Mouse (Mus musculus): ENCODE data around the gene Cd59b.
A peak's percentile ranks its signal among the peaks of the same experiment; 100 is the strongest.

The Cd59b gene

DNA sequence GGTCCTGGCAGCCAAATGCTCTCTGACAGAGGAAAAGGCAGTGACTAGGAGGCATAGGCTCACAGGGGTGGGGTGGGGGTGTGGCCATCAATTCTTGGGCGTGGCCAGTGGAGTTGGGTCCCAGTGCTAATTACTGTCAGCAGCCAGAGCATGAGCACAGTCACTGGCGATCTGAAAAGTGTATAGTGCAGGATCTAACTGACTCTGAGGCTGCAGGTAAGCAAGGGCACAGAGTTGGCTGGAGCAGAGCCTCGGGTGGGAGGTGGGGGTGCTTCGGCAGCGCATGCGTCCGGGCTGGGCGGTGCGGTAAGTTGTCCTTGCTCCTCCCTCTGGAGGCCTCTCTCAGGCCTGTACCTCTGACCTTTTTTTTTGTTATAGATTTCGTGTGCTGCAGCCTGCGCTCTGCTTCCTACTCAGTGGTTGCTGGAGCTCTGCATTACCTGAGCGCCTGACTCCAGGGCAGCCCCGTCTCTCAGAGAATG is at the start of gene Cd59b:
Gene Cd59b, plus strand, starts transcription at position 146 of the 482 bp plus-strand sequence.
- peak; percentile 25 to 29 for DNase-seq

GRCm38 (mm10) chr2:104023096-104023495 is 46.6 kb upstream of the Cd59b start:
- no peak for DNase-seq

DNA sequence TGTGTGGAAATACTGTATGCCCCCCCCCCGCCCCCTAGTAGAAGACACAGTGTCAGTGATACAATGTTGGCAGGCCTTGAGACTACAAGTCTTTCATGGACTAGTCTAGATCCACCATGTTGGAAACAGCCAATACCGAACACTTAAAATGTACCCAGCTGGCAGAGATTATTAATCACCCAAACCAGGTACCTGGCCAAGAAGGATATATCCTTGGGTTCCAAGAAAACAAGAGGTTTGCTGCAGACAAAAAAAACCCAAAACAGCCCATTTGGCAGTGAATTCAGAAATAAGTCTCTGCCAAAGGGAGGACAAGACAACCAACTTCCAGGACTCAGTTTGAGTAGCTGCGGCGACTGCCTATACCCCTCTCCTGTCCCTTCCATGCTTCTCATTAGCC is 45.0 kb upstream of the Cd59b start:
- DNase-seq: no peak

DNA sequence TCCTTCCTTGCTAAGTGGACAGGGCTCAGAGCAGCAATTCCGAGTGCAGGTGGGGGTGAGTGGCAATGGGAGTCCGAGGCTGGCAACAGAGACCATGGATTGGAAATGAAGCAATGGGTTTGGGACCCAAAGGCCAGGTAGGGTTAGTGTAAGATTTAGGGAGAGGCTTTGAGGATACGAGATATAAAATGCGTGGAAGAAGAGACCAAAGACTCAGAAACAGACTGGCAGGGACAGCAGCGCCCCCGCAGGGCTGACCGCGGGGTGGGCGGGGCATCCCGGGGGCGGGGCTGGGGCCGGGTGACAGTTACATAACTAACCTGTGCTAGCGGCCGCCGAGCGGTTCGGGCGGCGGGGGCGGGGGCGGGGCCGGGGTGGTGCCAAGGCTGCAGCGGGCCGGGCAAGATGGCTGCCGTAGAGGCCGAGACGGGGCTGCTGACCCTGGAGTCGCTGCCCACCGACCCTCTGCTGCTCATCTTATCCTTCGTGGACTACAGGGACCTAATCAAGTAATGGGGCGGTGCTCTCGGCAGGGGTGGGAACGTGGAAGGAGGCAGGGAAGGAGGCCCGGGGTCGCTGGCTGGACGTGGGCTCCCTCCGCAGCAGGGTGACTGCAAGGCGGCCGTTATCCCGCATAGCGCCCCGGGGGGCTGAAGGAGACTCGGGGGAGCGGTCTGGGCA is 42.1 kb upstream of the Cd59b start, which contains the start of gene Fbxo3:
Gene Fbxo3, plus strand, starts transcription at position 264 of the 681 bp plus-strand sequence.
- peak; percentile 84 for DNase-seq

DNA sequence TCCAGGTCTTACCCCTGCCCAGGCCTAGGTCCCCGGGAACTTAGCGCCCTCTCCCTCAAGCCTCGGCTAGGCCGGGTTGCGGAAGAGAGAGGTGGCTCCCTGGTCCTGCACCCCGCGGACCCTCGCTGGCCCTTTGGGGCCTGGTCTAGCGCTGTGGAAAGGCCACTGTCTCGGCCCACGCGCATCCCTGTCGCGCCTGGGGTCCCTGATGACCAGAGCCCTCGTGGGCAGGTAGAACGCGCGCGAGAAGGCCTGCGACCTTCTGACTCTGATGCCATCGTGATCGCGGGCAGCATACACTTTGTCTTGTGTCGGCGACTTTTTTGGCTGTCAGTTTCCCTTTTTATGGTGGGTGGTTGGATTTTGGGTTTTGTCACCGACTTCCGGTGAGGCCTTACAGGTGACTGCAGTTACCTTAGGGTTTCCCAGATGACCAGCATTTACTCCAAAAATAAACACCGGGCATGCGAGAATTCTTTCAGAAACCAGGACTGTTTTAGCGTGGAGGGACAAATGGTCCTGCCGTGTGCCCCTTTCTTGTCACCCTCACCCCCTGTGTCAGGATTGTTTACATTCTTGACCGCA is 41.4 kb upstream of the Cd59b start, which contains the start of gene 4931422A03Rik:
Gene 4931422A03Rik, minus strand, starts transcription at position 223 of the 585 bp plus-strand sequence.
- no peak for DNase-seq

- no peak for DNase-seq
These were observed 40.6 kb upstream of the Cd59b start for GRCm38 (mm10) chr2:104029074-104029473.

DNA sequence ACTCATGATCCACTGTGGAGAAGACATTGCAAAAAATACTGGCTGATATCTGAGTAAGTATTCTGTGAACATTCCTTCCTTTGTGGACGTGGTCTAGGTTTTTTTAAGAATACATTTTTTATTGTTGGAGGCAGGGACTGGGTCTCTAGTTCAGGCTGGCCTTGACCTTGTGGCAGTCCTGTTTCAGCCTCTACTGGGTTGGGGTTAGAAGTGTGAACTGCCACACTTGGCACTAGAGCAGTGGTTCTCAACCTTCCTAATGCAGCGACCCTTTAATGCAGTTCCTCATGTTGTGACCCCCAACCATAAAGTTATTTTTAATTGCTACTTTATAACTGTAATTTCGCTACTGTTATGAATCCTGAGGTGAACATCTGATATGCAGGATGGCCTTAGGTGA is 39.3 kb upstream of the Cd59b start:
- DNase-seq: no peak

- no peak for DNase-seq
These were observed 37.6 kb upstream of the Cd59b start for GRCm38 (mm10) chr2:104032056-104032455.

DNA sequence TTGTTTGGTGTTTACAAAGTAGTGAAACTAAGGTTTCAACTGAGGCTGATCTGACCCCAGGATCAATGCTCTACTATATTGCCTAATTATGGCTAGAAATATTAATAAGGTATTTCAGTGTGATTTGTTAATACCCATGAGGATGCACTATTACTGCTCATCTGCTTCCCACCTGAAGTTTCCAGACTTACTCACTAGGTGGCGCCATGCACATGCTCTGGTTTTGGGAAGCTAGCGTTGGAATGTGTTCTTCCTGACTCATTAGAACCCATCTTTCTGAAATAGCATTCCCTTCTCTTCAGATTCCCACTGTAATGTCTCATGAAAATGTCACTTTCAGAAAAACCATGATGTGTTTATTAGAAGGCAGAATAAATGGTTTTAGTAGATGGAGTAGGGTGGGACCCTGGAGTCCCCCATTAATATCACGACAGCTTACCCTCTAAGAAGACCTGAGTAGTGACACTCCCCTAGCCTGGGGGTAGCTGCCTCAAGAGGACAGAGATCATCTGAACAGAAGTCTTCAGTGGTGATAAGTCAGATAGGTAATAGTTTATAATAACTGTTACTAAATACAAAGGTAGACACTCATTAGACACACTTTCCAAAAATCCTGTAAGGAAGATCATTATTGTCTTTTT is 34.7 kb upstream of the Cd59b start:
- peak; percentile 9 to 12 for DNase-seq

GRCm38 (mm10) chr2:104035595-104035994 is 34.1 kb upstream of the Cd59b start:
- no peak for DNase-seq

DNA sequence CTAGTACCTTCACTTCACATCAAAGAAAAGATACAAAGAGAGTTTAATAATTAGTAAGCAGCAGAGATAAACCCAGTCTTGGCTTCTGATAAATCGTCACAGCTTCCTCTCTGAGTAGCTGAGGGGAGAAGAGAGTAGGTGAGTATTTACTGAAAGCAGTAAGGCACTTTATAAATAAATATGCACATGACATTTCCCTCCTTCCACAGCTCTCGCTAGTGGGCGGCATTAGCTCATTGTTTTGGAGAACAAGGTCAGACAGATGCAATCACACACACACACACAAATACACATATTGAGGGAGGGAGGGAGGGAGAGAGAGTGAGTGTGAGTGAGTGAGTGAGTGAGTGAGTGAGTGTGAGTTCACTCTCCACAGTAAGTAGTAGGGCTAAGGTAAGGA is 33.3 kb upstream of the Cd59b start:
- DNase-seq: no peak

- no peak for DNase-seq
These were observed 31.4 kb upstream of the Cd59b start for GRCm38 (mm10) chr2:104038236-104038635.

- DNase-seq: no peak
These were observed 28.0 kb upstream of the Cd59b start for GRCm38 (mm10) chr2:104041632-104042031.

DNA sequence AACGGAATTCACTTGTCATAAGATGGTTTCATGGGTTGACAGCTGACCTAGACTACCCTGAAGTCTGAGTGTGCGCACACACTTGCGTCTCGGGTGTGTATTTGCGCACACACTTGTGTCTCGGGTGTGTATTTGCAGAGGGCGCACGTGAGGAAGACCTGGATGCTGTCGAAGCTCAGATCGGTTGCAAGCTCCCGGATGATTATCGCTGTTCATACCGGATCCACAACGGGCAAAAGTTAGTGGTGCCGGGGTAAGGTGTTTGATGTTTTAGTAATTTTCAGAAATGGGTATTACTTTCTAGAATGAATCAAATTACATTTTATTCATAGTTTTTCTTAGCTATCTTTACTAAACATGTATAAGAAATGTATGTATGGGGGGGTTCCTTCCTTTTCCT is 26.9 kb upstream of the Cd59b start:
- no peak for DNase-seq

GRCm38 (mm10) chr2:104043624-104044478 is 25.8 kb upstream of the Cd59b start:
- no peak for DNase-seq

DNA sequence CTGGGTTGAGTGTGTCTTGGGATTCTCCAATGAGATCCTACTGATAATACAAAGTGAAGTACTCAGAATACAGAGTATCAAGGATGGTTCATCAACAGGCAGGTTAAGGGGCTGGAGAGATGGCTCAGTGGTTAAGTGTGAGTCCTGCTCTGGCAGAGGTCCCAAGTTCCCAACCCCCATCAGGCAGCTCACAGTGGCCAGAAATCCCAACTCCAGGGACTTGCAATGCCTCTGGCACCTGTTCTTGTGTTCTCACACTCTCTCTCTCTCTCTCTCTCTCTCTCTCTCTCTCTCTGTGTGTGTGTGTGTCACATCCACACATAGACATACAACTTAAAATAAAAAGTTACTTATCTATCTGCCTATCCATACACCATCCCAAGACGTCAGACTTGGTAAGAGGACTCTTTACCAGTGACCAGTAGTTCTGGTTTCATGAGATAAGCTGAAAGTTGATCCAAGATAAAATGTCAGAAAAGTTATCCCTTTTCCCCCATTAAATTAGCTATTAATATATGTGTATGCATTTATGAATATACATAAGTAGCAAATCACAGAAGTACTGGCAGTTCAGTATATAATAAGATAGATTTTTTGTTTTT is 25.1 kb upstream of the Cd59b start:
- DNase-seq: no peak

- no peak for DNase-seq
These were observed 11.3 kb upstream of the Cd59b start for GRCm38 (mm10) chr2:104058381-104058780.

GRCm38 (mm10) chr2:104058954-104059353 is 10.7 kb upstream of the Cd59b start:
- no peak for DNase-seq

GRCm38 (mm10) chr2:104059786-104060185 is 9.9 kb upstream of the Cd59b start:
- DNase-seq: no peak

- DNase-seq: no peak
These were observed 8.7 kb upstream of the Cd59b start for GRCm38 (mm10) chr2:104060996-104061395.

DNA sequence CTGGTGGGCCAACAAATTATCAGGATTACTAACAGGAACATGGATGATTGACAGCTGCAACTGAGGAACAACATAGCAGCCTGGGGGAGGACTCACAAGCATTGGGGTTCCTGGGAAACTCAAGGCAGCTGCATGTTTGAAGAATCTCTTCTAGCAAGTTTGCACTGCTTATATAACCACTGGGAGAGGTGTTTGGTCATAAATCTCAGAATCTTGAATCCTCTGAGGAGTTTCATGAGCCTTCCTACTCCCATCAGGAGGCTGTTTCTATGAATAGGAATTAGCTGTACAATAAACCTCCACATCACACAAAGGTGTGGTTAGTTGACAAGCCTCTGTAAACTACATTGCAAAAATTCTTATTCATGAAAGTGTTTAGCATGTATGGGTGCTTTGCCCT is 7.0 kb upstream of the Cd59b start:
- DNase-seq: no peak

GRCm38 (mm10) chr2:104064152-104064551 is 5.5 kb upstream of the Cd59b start:
- no peak for DNase-seq
